Mouse (Mus musculus): Measurements from ENCODE around the gene Sell. TPM values are rescaled to one million over a fixed set of nuclear protein-coding genes. Genes with fewer than 3 reads are reported as not detected.

The Sell gene
- polyA plus RNA-seq, 1 experiment from 2014 or later, result 6.3 TPM

DNA sequence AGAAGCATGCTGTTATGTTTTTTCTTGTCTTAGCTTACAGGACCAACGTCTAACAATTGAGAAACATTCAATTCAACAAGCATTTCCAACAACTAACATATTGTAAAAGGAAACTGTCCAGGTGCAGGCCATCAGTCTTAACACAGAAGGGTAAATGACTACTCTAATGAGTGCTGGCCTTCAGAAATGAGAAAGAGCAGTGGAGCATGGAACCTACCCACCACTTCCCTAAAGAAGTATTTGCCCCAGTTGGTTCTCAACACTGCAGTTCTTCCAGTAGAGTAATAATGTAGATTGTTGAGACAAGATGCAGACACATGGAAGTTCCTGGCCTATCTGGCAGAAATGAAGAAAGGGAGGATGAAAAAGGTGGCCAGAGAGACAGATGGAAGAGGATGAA is 14.7 kb downstream of the Sell start:
- 39% methylated on average over 1 of the region's 1 CpGs for WGBS

DNA sequence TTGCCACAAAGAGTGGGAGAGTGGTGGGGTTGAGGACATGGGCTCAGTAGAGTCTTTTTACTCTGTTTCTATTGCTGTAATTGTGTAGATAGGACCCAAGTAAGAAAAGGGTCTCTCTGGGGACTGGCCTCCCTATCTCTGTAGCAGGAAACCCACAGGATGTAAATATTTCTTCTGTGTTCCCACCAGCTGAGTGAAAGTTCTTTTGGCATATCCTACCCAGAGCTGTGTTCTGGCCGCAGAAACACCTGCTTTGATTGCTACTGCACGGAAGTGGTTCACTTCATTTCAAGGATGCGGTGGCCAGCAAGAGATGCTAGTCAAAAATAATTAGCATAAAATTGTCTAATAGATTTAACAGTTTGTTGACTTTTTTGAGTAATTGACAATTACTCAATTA is 15.2 kb downstream of the Sell start:
- Histone ChIP-seq H3K27me3 (no peaks in the 10 kb centered on the region), H3K27ac (no peak overlapping the region), H3K9me3 (no peaks in the 10 kb centered on the region), H3K9ac (no peak overlapping the region), H3K4me1 (no peaks in the 10 kb centered on the region), H3K4me2 (no peak overlapping the region), H3K4me3 (no peak overlapping the region), H3K36me3 (no peaks in the 10 kb centered on the region)
- no peak for ATAC-seq (ENCODE audit: borderline replicate concordance, extremely low read depth, low FRiP score, low TSS enrichment)
- 71% methylated on average over 3 of the region's 3 CpGs for WGBS

More for the DNA sequence above, 14.7 kb downstream of the Sell start:
- no peak overlapping the region for H3K9ac ChIP-seq
- H3K4me1 ChIP-seq, result no peaks in the 10 kb centered on the region
- H3K27ac ChIP-seq, result no peak overlapping the region
- no peak for ATAC-seq (ENCODE audit: borderline replicate concordance, extremely low read depth, low FRiP score, low TSS enrichment)
- no peak overlapping the region for H3K4me3 ChIP-seq
- no peak overlapping the region for H3K4me2 ChIP-seq
- H3K36me3 ChIP-seq, result no peaks in the 10 kb centered on the region
- no peaks in the 10 kb centered on the region for H3K9me3 ChIP-seq
- no peaks in the 10 kb centered on the region for H3K27me3 ChIP-seq

DNA sequence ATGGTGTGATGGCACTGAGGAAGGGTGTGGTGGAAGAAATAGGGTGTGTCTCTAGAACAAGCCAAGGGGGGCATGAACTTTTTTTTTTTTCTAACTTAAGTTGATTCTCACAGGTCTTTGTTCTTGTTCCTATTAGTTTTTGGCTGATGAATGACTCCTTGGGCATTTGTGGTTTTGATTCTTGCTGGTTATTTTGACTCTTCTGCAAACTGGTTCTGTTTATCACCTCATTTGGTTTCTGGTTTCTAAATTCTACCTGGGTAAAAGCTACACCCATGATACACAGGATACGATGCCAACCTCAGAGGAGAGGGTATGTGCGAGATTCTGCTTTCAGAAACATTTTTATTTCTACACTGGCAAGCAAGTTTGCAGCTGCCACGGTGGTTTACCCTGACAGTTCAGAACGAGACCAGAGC is 16.6 kb downstream of the Sell start:
- Histone ChIP-seq H3K27me3 (no peaks in the 10 kb centered on the region), H3K4me1 (no peaks in the 10 kb centered on the region), H3K4me3 (no peak overlapping the region), H3K36me3 (no peaks in the 10 kb centered on the region), H3K9me3 (no peaks in the 10 kb centered on the region), H3K27ac (no peak overlapping the region), H3K4me2 (no peak overlapping the region), H3K9ac (no peak overlapping the region)
- 79% methylated on average over 4 of the region's 4 CpGs for whole genome bisulfite sequencing
- no peak for ATAC-seq (ENCODE audit: borderline replicate concordance, extremely low read depth, low FRiP score, low TSS enrichment)

DNA sequence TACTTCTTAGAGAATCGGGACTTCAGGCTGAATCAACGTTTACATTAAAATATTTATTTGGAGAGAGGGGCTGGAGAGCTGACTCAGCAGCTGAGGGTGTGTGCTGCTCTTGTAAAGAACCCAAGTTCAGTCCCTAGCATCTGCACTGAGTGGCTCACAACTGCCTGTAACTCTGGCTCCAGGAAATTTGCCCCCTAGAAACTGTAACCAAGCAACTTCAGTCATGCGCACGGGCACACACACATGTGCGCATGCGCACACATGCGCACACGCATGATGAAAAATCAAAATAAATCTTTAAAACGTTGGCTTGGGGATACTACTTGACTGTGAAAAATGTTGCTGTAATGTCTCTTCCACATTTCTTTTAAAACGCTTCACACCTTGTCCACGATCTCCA is 17.3 kb downstream of the Sell start:
- H3K4me3 ChIP-seq, result no peak overlapping the region
- no peaks in the 10 kb centered on the region for H3K36me3 ChIP-seq
- H3K27ac ChIP-seq, result no peak overlapping the region
- no peak overlapping the region for H3K9ac ChIP-seq
- no peaks in the 10 kb centered on the region for H3K4me1 ChIP-seq
- no peaks in the 10 kb centered on the region for H3K27me3 ChIP-seq
- no peak overlapping the region for H3K4me2 ChIP-seq
- 71% methylated on average over 11 of the region's 11 CpGs for WGBS
- no peak for ATAC-seq (ENCODE audit: borderline replicate concordance, extremely low read depth, low FRiP score, low TSS enrichment)
- H3K9me3 ChIP-seq, result no peaks in the 10 kb centered on the region

DNA sequence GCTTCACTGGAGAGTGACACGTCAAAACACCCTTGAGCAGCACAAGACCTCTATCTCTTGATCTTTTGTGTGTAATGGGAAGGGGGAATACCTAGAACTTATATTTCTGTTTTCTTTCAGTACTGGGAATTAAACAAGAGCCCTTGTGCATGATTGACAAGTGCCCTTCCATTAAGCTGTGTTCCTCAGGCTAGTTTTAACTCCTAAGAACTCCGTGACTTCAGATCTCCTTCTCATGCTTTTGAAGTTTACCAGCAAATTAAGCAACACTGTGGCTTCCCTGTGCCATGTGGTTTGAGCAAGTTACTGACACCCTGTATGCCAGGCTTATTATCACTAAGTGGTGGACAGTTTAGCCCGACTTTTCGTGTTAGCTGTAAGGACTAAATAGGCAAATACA is 21.3 kb downstream of the Sell start:
- 81% methylated on average over 4 of the region's 4 CpGs for WGBS
- Histone ChIP-seq H3K36me3 (no peaks in the 10 kb centered on the region), H3K9ac (no peak overlapping the region), H3K27ac (no peak overlapping the region), H3K9me3 (no peaks in the 10 kb centered on the region), H3K4me2 (no peak overlapping the region), H3K4me3 (no peak overlapping the region), H3K4me1 (no peaks in the 10 kb centered on the region), H3K27me3 (no peaks in the 10 kb centered on the region)
- no peak for ATAC-seq (ENCODE audit: borderline replicate concordance, extremely low read depth, low FRiP score, low TSS enrichment)

DNA sequence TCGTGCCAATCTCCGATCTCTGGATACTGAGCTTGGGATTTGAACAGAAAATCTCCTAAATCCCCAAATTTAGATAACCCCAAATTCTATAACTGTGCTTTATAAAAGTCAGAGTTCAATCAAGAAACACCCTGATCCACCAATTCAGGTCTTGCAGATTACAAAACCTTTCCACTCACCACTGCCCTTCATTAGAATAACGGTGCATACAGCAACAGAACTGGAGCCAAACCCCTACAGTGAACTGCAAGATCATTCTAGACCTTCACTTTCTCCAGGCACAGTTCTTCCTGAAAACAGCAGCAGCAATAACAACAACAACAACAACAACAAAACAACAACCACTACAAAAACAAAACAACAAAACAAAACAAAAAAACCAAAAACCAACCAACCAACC is 25.0 kb downstream of the Sell start:
- H3K27ac ChIP-seq, result no peak overlapping the region
- ATAC-seq (ENCODE audit: borderline replicate concordance, extremely low read depth, low FRiP score, low TSS enrichment), result no peak
- H3K4me3 ChIP-seq, result no peak overlapping the region
- no peaks in the 10 kb centered on the region for H3K4me1 ChIP-seq
- no peak overlapping the region for H3K9ac ChIP-seq
- H3K4me2 ChIP-seq, result no peak overlapping the region
- no peaks in the 10 kb centered on the region for H3K36me3 ChIP-seq
- no peaks in the 10 kb centered on the region for H3K9me3 ChIP-seq
- H3K27me3 ChIP-seq, result no peaks in the 10 kb centered on the region
- WGBS, result 81% methylated on average over 3 of the region's 3 CpGs

DNA sequence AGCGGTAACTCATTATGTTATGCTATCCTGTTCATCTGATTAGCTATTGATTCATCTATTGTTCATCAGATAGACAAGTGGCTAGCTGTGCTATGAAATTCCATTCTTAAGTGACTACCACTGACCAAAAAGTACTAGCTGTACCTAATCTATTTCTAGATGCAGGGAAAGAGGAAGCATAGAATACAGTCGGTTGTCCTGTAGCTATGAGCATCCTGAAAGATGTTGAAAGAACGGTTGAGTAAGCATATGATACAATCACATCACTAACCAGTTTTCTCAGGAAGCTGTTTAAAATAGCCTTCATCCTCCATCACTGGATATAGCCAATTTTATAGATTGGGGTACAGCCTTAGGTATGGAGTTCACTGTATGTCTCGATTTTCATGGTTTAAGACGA is 26.1 kb downstream of the Sell start:
- no peak for ATAC-seq (ENCODE audit: borderline replicate concordance, extremely low read depth, low FRiP score, low TSS enrichment)
- no peak overlapping the region for H3K4me2 ChIP-seq
- H3K27ac ChIP-seq, result no peak overlapping the region
- H3K9me3 ChIP-seq, result no peaks in the 10 kb centered on the region
- no peak overlapping the region for H3K9ac ChIP-seq
- H3K36me3 ChIP-seq, result no peaks in the 10 kb centered on the region
- H3K4me1 ChIP-seq, result no peaks in the 10 kb centered on the region
- WGBS, result 87% methylated on average over 5 of the region's 5 CpGs
- no peak overlapping the region for H3K4me3 ChIP-seq
- H3K27me3 ChIP-seq, result no peaks in the 10 kb centered on the region

DNA sequence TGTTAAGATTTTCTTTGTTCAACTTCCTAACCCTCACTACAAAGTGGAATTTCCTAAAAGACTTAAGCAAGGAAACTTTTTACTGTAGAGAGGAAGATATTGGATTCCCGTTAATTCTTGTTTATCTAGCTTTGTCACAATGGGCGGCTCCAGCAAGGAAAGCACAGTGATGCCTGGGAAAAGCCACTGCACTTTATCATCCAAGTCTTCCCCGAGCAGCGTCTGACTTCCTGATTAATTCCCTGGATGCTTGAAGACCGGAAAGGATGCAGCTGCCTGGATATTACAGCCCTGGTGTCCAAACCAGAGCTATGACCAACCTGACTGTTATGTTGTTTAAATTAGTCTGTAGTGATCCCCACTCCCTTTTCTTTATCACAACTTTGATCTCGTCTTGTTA is 35.0 kb downstream of the Sell start:
- no peaks in the 10 kb centered on the region for H3K27me3 ChIP-seq
- H3K4me2 ChIP-seq, result no peak overlapping the region

DNA sequence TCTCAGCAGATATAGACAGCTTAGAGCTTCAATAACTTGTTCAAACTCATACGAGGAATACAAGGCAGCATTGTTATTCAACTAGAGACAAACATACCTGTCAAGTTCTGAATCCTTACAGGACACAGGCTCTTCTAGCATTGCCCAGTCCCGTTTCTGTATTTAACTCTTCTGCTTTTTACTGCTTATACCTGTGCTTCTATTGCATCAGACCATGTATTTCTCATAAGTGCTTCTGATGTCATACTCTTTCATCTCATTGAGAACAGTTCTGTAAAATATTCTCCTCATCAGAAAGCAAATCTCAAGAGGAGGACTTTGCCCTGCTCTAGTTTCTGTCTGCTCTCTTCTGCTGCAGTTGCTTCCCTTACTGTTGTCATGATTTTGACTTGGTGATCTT is 36.1 kb downstream of the Sell start:
- Histone ChIP-seq H3K27ac (no peak overlapping the region), H3K9ac (no peak overlapping the region), H3K4me3 (no peak overlapping the region), H3K4me1 (no peaks in the 10 kb centered on the region), H3K27me3 (no peaks in the 10 kb centered on the region), H3K4me2 (no peak overlapping the region), H3K9me3 (no peaks in the 10 kb centered on the region), H3K36me3 (no peaks in the 10 kb centered on the region)
- 73% methylated on average over 2 of the region's 2 CpGs for WGBS
- no peak for ATAC-seq (ENCODE audit: borderline replicate concordance, extremely low read depth, low FRiP score, low TSS enrichment)

More for the DNA sequence above, 35.0 kb downstream of the Sell start:
- H3K36me3 ChIP-seq, result no peaks in the 10 kb centered on the region
- H3K4me3 ChIP-seq, result no peak overlapping the region
- H3K9me3 ChIP-seq, result no peaks in the 10 kb centered on the region
- H3K27ac ChIP-seq, result no peak overlapping the region
- 27% methylated on average over 6 of the region's 6 CpGs for WGBS
- no peak for ATAC-seq (ENCODE audit: borderline replicate concordance, extremely low read depth, low FRiP score, low TSS enrichment)
- no peak overlapping the region for H3K9ac ChIP-seq
- no peaks in the 10 kb centered on the region for H3K4me1 ChIP-seq

DNA sequence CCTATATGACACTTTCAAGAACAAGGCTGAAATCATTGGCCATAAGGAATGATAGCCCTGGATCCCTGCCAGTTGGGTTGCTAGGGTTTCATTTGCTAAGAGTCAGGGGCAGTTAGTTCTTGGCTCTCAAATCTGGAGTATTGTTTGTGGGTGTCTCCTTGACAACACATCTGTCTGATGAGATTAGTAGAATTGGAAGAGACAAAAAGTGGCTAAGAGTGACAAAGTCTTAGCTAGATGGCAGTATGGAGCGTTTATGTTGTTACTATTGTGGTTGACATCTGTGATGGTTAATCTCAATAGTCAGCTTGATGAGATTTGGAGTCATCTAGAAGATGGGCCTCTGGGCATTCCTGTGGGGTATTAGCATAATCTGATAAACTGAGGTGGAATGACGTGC is 36.6 kb downstream of the Sell start:
- no peak for ATAC-seq (ENCODE audit: borderline replicate concordance, extremely low read depth, low FRiP score, low TSS enrichment)
- no peaks in the 10 kb centered on the region for H3K4me1 ChIP-seq
- no peak overlapping the region for H3K4me3 ChIP-seq
- 58% methylated on average over 2 of the region's 2 CpGs for WGBS
- H3K36me3 ChIP-seq, result no peaks in the 10 kb centered on the region
- no peaks in the 10 kb centered on the region for H3K9me3 ChIP-seq
- H3K9ac ChIP-seq, result no peak overlapping the region
- H3K27ac ChIP-seq, result no peak overlapping the region
- no peak overlapping the region for H3K4me2 ChIP-seq
- H3K27me3 ChIP-seq, result no peaks in the 10 kb centered on the region

DNA sequence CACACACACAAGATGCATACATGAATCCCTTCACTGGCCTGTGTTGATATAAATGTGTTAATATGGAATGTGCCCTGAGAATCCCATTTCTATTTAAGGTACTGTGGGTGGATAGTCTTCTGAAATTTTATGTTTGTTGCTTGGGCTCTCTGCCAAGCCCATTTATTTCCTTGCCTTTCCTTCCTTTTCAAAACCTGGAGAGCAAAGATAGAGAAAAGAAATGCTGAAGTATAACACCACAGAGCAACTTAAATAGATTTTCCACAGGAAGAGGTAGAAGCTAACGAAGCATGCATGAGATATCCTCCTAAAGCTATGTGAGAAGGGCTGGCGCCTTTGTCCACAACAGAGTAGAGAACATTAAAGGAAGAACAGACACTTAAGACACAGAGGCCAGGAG is 48.0 kb downstream of the Sell start:
- no peaks in the 10 kb centered on the region for H3K27me3 ChIP-seq
- no peak overlapping the region for H3K4me2 ChIP-seq
- ATAC-seq (ENCODE audit: borderline replicate concordance, extremely low read depth, low FRiP score, low TSS enrichment), result no peak
- 62% methylated on average over 2 of the region's 2 CpGs for whole genome bisulfite sequencing
- no peaks in the 10 kb centered on the region for H3K4me1 ChIP-seq
- no peaks in the 10 kb centered on the region for H3K36me3 ChIP-seq
- H3K9me3 ChIP-seq, result no peaks in the 10 kb centered on the region
- H3K9ac ChIP-seq, result no peak overlapping the region
- no peak overlapping the region for H3K27ac ChIP-seq
- no peak overlapping the region for H3K4me3 ChIP-seq

DNA sequence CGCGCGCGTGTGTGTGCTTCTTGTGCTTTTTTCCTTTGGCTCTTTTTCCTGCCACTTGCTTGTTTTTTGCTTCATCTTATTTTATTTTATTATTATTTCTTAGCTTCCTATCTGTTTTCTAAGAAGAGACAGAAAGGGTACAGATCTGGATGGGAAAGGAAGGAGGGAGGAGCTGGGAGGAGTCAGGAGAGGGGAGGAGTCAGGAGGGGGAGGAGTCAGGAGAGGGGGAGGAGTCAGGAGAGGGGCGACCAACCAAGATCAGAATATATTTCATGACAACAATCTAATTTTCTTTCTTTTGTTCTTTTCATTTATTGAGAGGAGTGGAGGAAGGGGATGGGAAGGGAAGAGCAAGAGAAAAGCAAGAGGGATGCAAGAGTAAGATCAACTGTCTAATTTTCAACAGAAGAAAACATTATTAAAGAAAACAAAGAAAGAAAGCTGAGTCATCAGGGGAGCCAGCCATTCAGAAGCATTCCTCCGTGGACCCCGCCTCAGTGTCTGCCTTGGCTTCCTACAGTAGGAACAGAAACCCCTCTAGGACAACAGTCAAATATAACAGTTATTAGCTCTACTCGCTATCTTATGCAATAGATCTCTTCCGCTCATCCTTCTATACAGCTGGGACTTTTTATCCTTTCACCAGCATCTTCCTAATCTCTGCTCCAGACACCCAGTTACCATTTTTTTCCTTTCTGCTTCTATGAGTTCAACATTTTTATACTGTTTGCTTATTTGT is 49.0 kb downstream of the Sell start:
- ATAC-seq (ENCODE audit: borderline replicate concordance, extremely low read depth, low FRiP score, low TSS enrichment), result no peak
- no peaks in the 10 kb centered on the region for H3K27me3 ChIP-seq

DNA sequence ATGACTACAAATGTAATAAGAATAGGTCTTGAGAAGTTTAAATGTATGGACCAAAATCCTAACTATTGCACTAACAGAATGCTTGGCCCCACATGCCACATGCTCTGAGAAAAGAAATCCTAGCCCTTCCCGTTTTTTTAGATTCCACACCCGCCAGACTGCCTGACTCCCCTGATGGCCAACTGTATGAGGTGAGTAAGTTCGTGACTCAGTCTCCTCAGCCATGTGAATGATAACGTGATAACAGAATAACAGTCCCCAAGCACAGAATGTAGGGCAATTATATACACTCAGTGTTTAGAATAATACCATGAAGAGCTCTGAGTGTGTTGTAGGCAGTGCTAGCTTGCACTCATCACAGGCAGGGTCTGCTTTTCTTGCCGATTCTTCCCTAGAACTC is 52.5 kb downstream of the Sell start:
- no peak overlapping the region for H3K27ac ChIP-seq
- 72% methylated on average over 5 of the region's 5 CpGs for WGBS
- H3K36me3 ChIP-seq, result no peaks in the 10 kb centered on the region
- no peaks in the 10 kb centered on the region for H3K4me1 ChIP-seq
- no peak for ATAC-seq (ENCODE audit: borderline replicate concordance, extremely low read depth, low FRiP score, low TSS enrichment)
- no peak overlapping the region for H3K4me2 ChIP-seq
- H3K4me3 ChIP-seq, result no peak overlapping the region
- no peaks in the 10 kb centered on the region for H3K27me3 ChIP-seq
- H3K9me3 ChIP-seq, result no peaks in the 10 kb centered on the region
- no peak overlapping the region for H3K9ac ChIP-seq

More for the DNA sequence above, 49.0 kb downstream of the Sell start:
- Histone ChIP-seq H3K36me3 (no peaks in the 10 kb centered on the region), H3K27ac (no peak overlapping the region), H3K4me3 (no peak overlapping the region), H3K9me3 (no peaks in the 10 kb centered on the region), H3K9ac (no peak overlapping the region), H3K4me2 (no peak overlapping the region), H3K4me1 (no peaks in the 10 kb centered on the region)
- 90% methylated on average over 9 of the region's 9 CpGs for WGBS
